Mouse (Mus musculus) activated CD4-positive, CD25-positive, alpha-beta regulatory T cell, adult 9 weeks (primary cell): Measurements from ENCODE around the gene Ints3. TPM values are rescaled to one million over a fixed set of nuclear protein-coding genes. Genes with fewer than 3 reads are reported as not detected.

ENCODE experiments used
- polyA plus RNA-seq: library from polyadenylated mRNA; unstranded; fragments of 100-300 nt; shearing (Covaris generic); gene quantifications from one replicate; pipeline ENCODE4 v1.2.1, GENCODE M21; 2017

The Ints3 gene
- 47.0 TPM for polyA plus RNA-seq

GRCm38 (mm10) chr3:90433381-90434020 lies at the start of gene Ints3:
TSS of gene Ints3 (minus strand) at chr3:90433622.

DNA sequence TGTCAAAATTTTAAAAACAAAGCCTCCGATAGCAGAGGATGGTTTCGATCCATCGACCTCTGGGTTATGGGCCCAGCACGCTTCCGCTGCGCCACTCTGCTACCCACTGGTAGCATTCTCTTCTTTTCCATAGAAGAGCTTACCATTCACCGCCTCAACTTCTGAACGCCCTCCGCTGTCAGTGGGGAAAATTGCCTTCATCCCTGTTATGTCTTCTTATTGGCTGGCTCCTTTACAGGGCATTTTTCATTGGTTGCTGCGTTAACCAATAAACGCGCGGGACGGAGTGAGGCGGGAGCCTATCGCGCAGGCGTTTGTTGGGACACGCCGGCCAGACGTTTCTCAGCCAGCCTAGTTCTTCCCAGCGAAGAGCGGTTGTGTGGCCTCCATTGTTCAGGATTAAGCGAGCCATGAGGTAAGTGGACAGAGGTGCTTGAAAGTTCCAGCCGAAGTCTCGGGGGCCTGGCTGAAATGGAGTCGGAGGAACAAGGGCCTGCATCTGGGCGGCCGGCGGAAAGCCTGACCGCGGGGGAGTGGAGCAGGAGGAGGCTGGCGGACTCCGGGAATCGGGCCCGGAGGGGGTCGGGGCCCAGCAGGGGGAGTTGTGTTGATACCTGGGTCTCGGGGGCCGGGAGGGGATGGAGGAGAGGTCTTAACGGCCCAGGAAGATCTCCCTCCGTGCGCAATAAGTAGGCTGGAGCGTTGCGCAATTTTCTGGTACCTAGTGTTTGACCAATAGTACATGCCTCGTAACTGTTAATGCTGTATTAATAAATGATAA lies 42.6 kb upstream of the Ints3 start, which contains the start of gene Ilf2:
Gene Ilf2 (plus strand): TSS at position 296 of the 781 bp plus-strand sequence.

GRCm38 (mm10) chr3:90465686-90466310 lies 32.4 kb upstream of the Ints3 start, which contains the start of gene Npr1:
TSS of gene Npr1 (minus strand) at chr3:90465866.

DNA sequence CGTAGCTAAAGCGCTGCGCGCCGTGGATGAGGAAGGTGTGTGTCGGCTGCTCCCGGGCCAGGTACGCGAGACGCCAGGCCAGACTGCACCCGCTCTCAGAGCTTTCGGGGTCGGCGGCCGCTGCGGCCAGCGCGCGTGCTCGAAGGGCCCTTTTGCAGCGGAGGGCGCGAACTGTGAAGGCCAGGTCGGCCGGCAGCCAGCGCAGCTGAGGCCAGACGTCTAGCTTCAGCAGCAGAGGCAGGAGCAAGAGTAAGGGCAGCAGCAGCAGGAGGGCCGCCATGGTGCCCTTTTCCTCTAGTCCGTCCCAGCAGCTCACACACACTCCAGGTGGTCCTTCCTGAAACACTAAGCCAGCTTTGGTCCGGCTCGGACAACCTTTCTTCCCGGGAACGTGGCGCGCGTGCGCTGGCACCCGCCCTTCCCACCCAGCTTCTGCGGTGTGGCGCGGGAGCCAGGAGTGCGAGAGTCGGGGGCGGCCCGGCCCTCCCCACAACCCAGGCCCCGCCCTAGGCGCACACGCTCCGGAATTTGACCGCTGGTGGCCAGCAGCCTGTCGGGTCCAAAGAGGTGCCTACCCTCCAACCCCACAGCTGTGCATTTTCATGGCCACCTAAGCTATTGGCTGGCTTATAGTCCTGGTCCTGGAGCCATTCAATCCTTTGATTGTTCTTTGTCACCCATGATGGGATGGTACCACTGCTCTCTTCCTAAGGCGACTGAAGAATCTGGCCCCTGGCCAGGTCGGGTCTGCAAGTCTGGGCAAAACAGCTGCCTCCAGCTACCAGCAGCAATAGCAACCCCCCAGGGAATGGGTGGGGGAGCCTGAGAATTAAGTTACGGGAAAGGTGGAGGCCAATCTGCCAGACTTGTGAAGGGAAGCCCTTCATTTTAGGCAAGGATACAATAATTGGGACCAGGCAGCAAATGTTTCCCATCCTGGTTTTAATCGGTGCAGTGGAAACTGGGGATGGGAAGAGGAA lies 43.6 kb downstream of the Ints3 start, which contains the start of gene Slc27a3:
Gene Slc27a3 (minus strand): TSS at position 428 of the 980 bp plus-strand sequence.

Other genes with a start within 250 kb of the Ints3 start
- gene Rps27, start 220.0 kb downstream of the Ints3 start, polyA plus RNA-seq, result 2,953 TPM
- gene Rab13, start 219.9 kb downstream of the Ints3 start, polyA plus RNA-seq, result not detected
- 172 TPM for gene Jtb, start 202.0 kb downstream of the Ints3 start, polyA plus RNA-seq
- gene Creb3l4, start 190.1 kb downstream of the Ints3 start, polyA plus RNA-seq, result not detected
- gene Slc39a1, start 185.4 kb downstream of the Ints3 start, polyA plus RNA-seq, result 4.2 TPM
- 101 TPM for gene Crtc2, start 179.5 kb downstream of the Ints3 start, polyA plus RNA-seq
- 58.5 TPM for gene Dennd4b, start 168.4 kb downstream of the Ints3 start, polyA plus RNA-seq
- gene Gatad2b, start 140.4 kb downstream of the Ints3 start, polyA plus RNA-seq, result 12.7 TPM
- 0.27 TPM for gene Slc27a3, start 43.7 kb downstream of the Ints3 start, polyA plus RNA-seq
- not detected for gene Npr1, start 32.2 kb upstream of the Ints3 start, polyA plus RNA-seq
- 104 TPM for gene Ilf2, start 42.5 kb upstream of the Ints3 start, polyA plus RNA-seq
- 93.0 TPM for gene Snapin, start 57.4 kb upstream of the Ints3 start, polyA plus RNA-seq
- 212 TPM for gene Chtop, start 75.9 kb upstream of the Ints3 start, polyA plus RNA-seq
- gene S100a1, start 80.8 kb upstream of the Ints3 start, polyA plus RNA-seq, result 4.4 TPM
- gene S100a13, start 80.8 kb upstream of the Ints3 start, polyA plus RNA-seq, result 181 TPM
- 0.40 TPM for gene S100a14, start 93.2 kb upstream of the Ints3 start, polyA plus RNA-seq
- gene S100a16, start 103.6 kb upstream of the Ints3 start, polyA plus RNA-seq, result 0.32 TPM
- gene S100a3, start 127.0 kb upstream of the Ints3 start, polyA plus RNA-seq, result 1.6 TPM
- gene S100a2, start 156.6 kb upstream of the Ints3 start, polyA plus RNA-seq, result 1.7 TPM
- not detected for gene Gm42674, start 168.3 kb upstream of the Ints3 start, polyA plus RNA-seq
- gene S100a4, start 170.1 kb upstream of the Ints3 start, polyA plus RNA-seq, result 415 TPM
- gene S100a5, start 174.9 kb upstream of the Ints3 start, polyA plus RNA-seq, result not detected
- 481 TPM for gene S100a6, start 179.3 kb upstream of the Ints3 start, polyA plus RNA-seq
- 0.28 TPM for gene S100a7a, start 220.4 kb upstream of the Ints3 start, polyA plus RNA-seq
- gene S100a8, start 235.4 kb upstream of the Ints3 start, polyA plus RNA-seq, result not detected